Mouse (Mus musculus): ENCODE measurements around the gene Tmem19. TPM values are rescaled to one million over a fixed set of nuclear protein-coding genes. Genes with fewer than 3 reads are reported as not detected.

Tmem19 gene
- total RNA-seq, 1 experiment, result 30.9 TPM

- TF ChIP-seq MAFK (IDR thresholded peaks at IDR 0.05; ENCODE audit: insufficient read depth, low read depth, low read length), result no peak; the same call in 1 of the 2 replicates
- no peak for TF ChIP-seq ZNF384 (IDR thresholded peaks at IDR 0.05; ENCODE audit: low read depth, low read length)
- TF ChIP-seq ZC3H11A (IDR thresholded peaks at IDR 0.05; ENCODE audit: borderline replicate concordance, low read depth, low read length), result no peak
- no peak for TF ChIP-seq HCFC1 (IDR thresholded peaks at IDR 0.05; ENCODE audit: borderline replicate concordance, insufficient read depth, low read length)
- no peak for TF ChIP-seq CHD2 (IDR thresholded peaks at IDR 0.05; ENCODE audit: low read depth, low read length)
- Histone ChIP-seq H3K4me1 (ENCODE audit: control insufficient read depth in 2 of 2, insufficient read depth in 2 of 2, low read length in 2 of 2, poor library complexity in 1 of 2) (peaks cover 4% of the 10 kb centered on the region in 2 experiments; a peak in 2 of 4 replicates), H3K4me3 (ENCODE audit: insufficient read depth in 1 of 2, low read depth in 1 of 2, low read length in 2 of 2, poor library complexity in 1 of 2, severe bottlenecking in 1 of 2) (peak overlapping the region in 1 of 2 experiments; percentile 59; a peak in 2 of 4 replicates), H3K9ac (ENCODE audit: insufficient read depth, low read depth, low read length, poor library complexity, severe bottlenecking) (peak overlapping the region; percentile 42; the same call in 1 of the 2 replicates), H3K9me3 (ENCODE audit: control insufficient read depth, insufficient read depth, low read depth, low read length) (no peaks in the 10 kb centered on the region), H3K36me3 (ENCODE audit: control insufficient read depth, insufficient read depth, low read length, poor library complexity, severe bottlenecking) (peaks cover 2% of the 10 kb centered on the region; the same call in 1 of the 2 replicates), H3K27ac (ENCODE audit: insufficient read depth, low read depth, low read length, poor library complexity, severe bottlenecking) (peak overlapping the region; percentile 56; the same call in 1 of the 2 replicates)
- in situ Hi-C loops (cut with MboI; ENCODE audit: low sequenced_read_pairs in 2 of 2, unreplicated experiment in 2 of 2), result no loop called here
- DNase-seq (ENCODE audit: low read depth, low spot score), result no peak
Observed at GRCm38 (mm10) chr10:115359066-115359465, 3.2 kb downstream of the Tmem19 start.

- in situ Hi-C loops (cut with MboI; ENCODE audit: low sequenced_read_pairs in 2 of 2, unreplicated experiment in 2 of 2), result no loop called here
- TF ChIP-seq CHD2 (IDR thresholded peaks at IDR 0.05; ENCODE audit: low read depth, low read length), result no peak
- peak overlapping the region; percentile 16; the same call in 1 of the 2 replicates for H3K9ac ChIP-seq (ENCODE audit: insufficient read depth, low read depth, low read length, poor library complexity, severe bottlenecking)
- no peaks in the 10 kb centered on the region for H3K9me3 ChIP-seq (ENCODE audit: control insufficient read depth, insufficient read depth, low read depth, low read length)
- DNase-seq (ENCODE audit: low read depth, low spot score), result no peak
- peaks cover 4% of the 10 kb centered on the region in 2 experiments; a peak in 2 of 4 replicates for H3K4me1 ChIP-seq (ENCODE audit: control insufficient read depth in 2 of 2, insufficient read depth in 2 of 2, low read length in 2 of 2, poor library complexity in 1 of 2)
- H3K4me3 ChIP-seq (ENCODE audit: insufficient read depth in 1 of 2, low read depth in 1 of 2, low read length in 2 of 2, poor library complexity in 1 of 2, severe bottlenecking in 1 of 2), result peak overlapping the region in 1 of 2 experiments; percentile 59; a peak in 2 of 4 replicates
- peak overlapping the region; percentile 56; the same call in 1 of the 2 replicates for H3K27ac ChIP-seq (ENCODE audit: insufficient read depth, low read depth, low read length, poor library complexity, severe bottlenecking)
- H3K36me3 ChIP-seq (ENCODE audit: control insufficient read depth, insufficient read depth, low read length, poor library complexity, severe bottlenecking), result peaks cover 2% of the 10 kb centered on the region; the same call in 1 of the 2 replicates
Observed at GRCm38 (mm10) chr10:115358216-115358919, 3.9 kb downstream of the Tmem19 start.

GRCm38 (mm10) chr10:115356106-115356505 lies 6.2 kb downstream of the Tmem19 start:
- no peak for TF ChIP-seq HCFC1 (IDR thresholded peaks at IDR 0.05; ENCODE audit: borderline replicate concordance, insufficient read depth, low read length)
- TF ChIP-seq MAFK (IDR thresholded peaks at IDR 0.05; ENCODE audit: insufficient read depth, low read depth, low read length), result no peak
- no peak for TF ChIP-seq CHD2 (IDR thresholded peaks at IDR 0.05; ENCODE audit: low read depth, low read length)
- TF ChIP-seq ZNF384 (IDR thresholded peaks at IDR 0.05; ENCODE audit: low read depth, low read length), result no peak
- TF ChIP-seq ZC3H11A (IDR thresholded peaks at IDR 0.05; ENCODE audit: borderline replicate concordance, low read depth, low read length), result no peak
- DNase-seq (ENCODE audit: low read depth, low spot score), result no peak
- Histone ChIP-seq H3K4me1 (ENCODE audit: control insufficient read depth in 2 of 2, insufficient read depth in 2 of 2, low read length in 2 of 2, poor library complexity in 1 of 2) (peaks cover 4 to 5% of the 10 kb centered on the region in 2 experiments; a peak in 3 of 4 replicates), H3K4me3 (ENCODE audit: insufficient read depth in 1 of 2, low read depth in 1 of 2, low read length in 2 of 2, poor library complexity in 1 of 2, severe bottlenecking in 1 of 2) (no peak overlapping the region), H3K9ac (ENCODE audit: insufficient read depth, low read depth, low read length, poor library complexity, severe bottlenecking) (no peak overlapping the region), H3K27ac (ENCODE audit: insufficient read depth, low read depth, low read length, poor library complexity, severe bottlenecking) (no peak overlapping the region), H3K9me3 (ENCODE audit: control insufficient read depth, insufficient read depth, low read depth, low read length) (no peaks in the 10 kb centered on the region), H3K36me3 (ENCODE audit: control insufficient read depth, insufficient read depth, low read length, poor library complexity, severe bottlenecking) (peaks cover 2% of the 10 kb centered on the region; the same call in 1 of the 2 replicates)
- in situ Hi-C loops (cut with MboI; ENCODE audit: low sequenced_read_pairs in 2 of 2, unreplicated experiment in 2 of 2), result no loop called here

- TF ChIP-seq CHD2 (IDR thresholded peaks at IDR 0.05; ENCODE audit: low read depth, low read length), result no peak
- TF ChIP-seq HCFC1 (IDR thresholded peaks at IDR 0.05; ENCODE audit: borderline replicate concordance, insufficient read depth, low read length), result no peak
- no peak for TF ChIP-seq ZC3H11A (IDR thresholded peaks at IDR 0.05; ENCODE audit: borderline replicate concordance, low read depth, low read length)
- no peak for TF ChIP-seq MAFK (IDR thresholded peaks at IDR 0.05; ENCODE audit: insufficient read depth, low read depth, low read length)
- no peak for TF ChIP-seq ZNF384 (IDR thresholded peaks at IDR 0.05; ENCODE audit: low read depth, low read length)
- Histone ChIP-seq H3K27ac (ENCODE audit: insufficient read depth, low read depth, low read length, poor library complexity, severe bottlenecking) (no peak overlapping the region), H3K4me1 (ENCODE audit: control insufficient read depth in 2 of 2, insufficient read depth in 2 of 2, low read length in 2 of 2, poor library complexity in 1 of 2) (peaks cover 9 to 12% of the 10 kb centered on the region in 2 experiments), H3K4me3 (ENCODE audit: insufficient read depth in 1 of 2, low read depth in 1 of 2, low read length in 2 of 2, poor library complexity in 1 of 2, severe bottlenecking in 1 of 2) (no peak overlapping the region), H3K36me3 (ENCODE audit: control insufficient read depth, insufficient read depth, low read length, poor library complexity, severe bottlenecking) (peaks cover 2% of the 10 kb centered on the region; the same call in 1 of the 2 replicates), H3K9ac (ENCODE audit: insufficient read depth, low read depth, low read length, poor library complexity, severe bottlenecking) (no peak overlapping the region), H3K9me3 (ENCODE audit: control insufficient read depth, insufficient read depth, low read depth, low read length) (no peaks in the 10 kb centered on the region)
- no peak for DNase-seq (ENCODE audit: low read depth, low spot score)
- in situ Hi-C loops (cut with MboI; ENCODE audit: low sequenced_read_pairs in 2 of 2, unreplicated experiment in 2 of 2), result no loop called here
Observed at GRCm38 (mm10) chr10:115355016-115355415, 7.3 kb downstream of the Tmem19 start.

Data from ES-E14 (cell line).